Mouse (Mus musculus): ENCODE results near the gene Ndufa6.

DNA sequence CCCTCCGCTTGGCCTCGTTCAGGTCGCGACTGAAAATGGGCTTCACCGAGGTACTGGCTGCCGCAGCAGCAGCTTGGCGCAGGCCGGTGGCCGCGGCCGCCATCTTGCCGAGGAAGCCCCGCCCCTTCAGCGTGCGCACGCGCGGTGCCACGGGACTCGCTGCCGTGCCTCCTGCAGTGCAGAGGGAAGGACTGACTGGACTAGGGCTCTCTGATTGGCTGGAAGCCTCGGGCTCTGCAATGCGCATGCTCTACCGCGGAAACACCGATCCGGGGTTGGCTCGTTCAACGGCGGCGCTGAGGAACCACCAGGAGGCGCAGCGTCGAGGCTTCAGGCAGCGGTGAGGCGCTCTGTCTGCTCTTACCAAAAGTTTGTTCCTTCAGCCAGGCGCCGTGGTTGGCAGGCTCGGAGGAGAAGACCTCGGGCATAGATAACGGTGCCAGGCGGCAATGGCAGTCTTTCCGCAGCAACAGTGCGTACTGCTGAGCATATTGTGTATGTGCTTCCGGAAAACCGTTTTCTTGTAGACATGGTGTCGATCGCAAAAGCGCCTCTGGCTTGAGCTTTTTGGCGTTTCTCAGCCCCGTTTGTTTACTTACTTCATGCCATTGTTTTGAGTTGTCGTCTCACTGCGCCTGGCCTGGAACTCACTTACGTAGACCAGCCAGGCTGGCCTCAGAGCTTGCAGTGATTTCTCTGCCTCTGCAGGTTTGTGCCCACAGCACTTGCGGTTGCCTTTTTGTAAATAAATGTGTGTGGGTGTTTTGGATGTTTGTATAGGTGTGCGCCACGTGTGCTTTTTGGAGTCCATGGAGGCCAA lies at the start of gene Ndufa6:
- TF ChIP-seq CTCF (IDR thresholded peaks at IDR 0.05; ENCODE audit: low read depth), result peak; percentile 100
- no peak for TF ChIP-seq EP300 (IDR thresholded peaks at IDR 0.05; ENCODE audit: low read depth)
